Mouse (Mus musculus): ENCODE measurements around the gene Zic4.

Zic4 gene

DNA sequence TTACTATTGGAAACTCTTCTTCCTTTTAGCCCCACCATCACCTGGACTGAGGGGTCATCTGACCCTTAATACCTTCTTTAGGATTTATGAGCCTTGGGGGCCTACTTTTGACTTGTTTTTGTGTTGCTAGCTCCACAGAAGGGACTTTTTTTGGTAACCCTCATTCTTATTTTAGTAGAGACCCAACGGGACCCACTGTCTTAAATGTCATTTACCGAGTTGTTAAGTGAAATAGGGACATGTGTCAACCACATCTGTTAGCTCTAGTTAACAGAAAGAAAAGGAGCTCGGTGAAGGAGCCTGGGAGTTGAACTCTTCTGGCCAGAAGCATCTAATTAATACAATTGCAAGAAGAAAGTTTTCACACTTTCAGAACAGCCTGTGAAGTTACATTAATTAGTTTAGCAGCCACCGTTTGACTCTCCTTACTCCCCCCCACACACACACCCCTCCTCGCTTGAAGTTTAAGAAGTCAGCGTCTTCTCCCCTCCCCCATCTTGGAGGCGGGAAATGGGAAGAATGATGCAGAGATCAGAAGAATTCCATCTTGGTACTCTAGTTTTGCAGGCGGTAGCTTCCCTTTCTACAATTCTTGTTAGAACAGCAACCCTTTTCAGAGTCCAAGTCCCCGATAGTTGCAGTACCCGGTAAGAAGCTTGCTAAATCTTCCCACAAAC is 17.7 kb downstream of the Zic4 start:
- DNase-seq (ENCODE audit: low spot score in 2 of 2): no peak

DNA sequence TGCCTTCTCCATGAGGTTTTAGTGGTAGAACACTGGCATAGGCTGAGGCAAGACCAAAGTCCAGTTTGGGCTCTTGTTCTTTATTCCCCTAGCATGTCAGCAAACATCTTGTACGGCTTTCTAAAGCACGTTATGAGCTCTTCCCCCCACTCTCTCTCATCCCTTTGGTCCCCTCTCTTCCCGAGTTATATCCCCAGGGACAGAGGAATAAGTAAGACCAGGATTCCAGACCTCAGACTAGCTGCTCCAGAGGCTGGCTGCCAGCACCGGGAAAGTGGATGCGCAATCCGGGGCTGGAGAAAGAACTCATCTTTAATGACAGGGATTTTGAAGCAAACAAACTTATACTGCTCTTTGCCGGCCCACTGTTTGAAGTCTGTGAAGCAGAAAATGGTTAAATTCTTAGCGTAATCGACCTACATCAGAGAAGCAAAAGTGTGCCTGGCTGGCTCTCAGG is 18.3 kb downstream of the Zic4 start:
- no peak for DNase-seq (ENCODE audit: low spot score in 2 of 2)

DNA sequence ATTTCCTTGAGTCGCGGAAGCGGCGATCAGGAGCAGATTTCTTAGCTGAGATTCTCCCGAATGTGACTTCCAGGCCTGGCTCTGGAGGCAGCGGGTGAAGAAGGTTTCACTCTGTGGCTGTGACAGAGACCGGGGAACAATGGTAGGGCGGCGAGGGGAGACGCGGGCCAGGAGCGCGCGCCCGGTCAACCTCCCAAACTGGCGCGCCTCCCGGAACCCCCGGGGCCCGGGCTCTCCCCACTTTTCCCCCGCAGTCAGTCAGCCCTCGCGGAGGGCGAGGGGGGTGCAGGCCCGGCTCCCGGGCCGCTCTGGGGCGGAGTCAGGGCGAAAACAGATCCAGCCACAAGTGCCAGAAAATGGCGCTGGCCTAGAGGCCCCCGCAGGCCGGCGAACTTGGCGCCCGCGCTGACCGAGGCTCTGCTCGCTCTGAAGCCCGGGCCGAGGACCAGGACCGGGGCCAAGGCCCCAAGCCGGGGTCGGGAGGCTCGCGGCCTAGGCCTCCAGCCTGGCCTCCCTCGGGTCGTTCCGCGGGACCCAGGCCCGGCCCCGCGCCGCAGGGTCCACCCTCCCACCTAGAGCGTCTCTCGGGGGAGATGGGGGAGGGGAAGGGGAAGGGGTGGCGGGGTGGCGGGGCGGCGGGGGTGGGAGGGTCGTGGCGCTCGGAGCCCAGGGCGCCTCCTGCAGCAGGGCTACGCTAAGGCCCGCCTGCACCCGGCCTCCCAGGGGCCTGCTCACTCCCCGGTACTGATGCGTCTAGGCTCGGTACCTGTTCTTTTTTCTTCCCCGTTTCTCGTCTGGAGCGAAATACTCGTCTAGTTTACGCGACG is 19.3 kb downstream of the Zic4 start:
- no peak for DNase-seq (ENCODE audit: low spot score in 2 of 2)

DNA sequence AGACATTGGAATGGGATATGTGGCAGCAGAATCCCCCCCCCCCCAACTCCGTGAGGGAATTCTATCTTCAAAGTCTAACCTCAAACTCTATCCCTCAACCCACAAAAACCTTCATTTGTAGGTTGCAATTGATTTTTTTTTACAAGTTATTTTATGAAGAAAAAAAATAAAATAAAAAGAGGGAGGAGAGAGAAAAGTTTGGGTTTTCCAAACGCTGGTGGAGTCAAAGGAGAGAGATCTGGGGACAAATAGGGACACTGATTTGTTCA is 19.8 kb downstream of the Zic4 start:
- no peak for DNase-seq (ENCODE audit: low spot score in 2 of 2)

DNA sequence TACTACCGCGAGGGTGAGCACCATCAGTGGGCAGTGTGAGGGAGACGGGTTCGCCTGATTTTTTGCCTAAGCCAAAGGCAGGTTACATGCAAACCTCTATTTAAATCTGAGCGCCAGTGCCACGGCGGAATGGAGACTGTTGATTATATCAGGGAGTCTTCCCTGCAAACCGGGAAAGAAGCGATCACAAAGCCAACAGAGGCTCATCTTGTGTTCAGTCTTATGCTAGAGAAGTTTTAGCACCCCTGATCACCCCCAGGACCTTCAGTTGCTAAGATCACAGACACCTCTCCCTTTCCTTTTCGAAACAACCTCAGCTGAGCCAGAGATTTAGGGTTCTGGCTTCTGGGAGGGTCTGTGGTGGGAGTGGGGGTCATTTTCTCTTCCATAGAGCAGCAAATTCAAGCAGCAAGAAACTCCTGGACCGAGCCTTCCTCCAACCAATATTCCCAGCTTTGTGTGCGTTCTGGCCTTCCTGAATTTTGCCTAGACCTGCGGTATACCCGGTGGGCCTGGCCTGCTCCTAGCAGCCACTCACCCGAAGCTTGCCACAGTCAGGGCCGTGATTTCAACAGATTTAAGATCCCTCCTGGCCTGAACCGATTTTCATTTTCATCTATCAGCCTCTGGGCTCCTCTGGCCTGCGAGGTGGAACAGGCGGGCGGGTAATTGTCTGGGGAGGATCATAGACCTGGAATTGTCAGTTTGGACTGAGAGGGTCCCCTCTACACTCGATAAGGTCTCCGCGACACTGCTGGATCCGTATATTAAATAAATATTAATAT is 20.4 kb downstream of the Zic4 start:
- no peak for DNase-seq (ENCODE audit: low spot score in 2 of 2)

DNA sequence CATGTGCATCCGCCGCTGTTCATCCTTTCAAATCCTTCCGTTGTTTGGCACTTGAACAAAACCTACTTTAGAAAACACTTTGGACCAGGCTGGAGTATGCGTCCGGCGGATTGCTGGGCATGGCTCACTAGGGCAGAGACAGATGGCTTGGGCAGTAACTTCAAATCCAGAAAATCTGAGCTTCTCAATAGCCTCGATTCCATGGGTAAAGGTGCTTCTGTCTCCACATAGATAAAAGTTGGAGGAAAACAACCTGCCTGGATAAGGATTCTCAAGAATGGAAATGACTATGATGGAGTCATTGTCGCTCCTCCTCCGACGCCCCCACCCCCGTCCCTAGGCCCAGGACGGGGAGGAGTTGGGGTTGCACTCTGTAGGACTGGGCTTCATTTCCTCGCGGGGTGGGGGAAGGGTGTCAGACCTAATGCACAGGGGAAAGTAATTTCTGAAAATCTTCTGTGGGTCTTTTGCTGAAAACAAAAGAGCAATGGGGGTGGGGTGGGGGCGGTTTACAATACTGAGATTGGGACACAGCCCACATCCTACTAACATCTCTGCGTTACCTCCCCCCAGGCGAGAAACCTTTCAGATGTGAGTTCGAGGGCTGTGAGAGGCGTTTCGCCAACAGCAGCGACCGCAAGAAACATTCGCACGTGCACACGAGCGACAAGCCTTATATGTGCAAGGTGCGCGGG is 21.4 kb downstream of the Zic4 start:
- DNase-seq (ENCODE audit: low spot score in 2 of 2): no peak

DNA sequence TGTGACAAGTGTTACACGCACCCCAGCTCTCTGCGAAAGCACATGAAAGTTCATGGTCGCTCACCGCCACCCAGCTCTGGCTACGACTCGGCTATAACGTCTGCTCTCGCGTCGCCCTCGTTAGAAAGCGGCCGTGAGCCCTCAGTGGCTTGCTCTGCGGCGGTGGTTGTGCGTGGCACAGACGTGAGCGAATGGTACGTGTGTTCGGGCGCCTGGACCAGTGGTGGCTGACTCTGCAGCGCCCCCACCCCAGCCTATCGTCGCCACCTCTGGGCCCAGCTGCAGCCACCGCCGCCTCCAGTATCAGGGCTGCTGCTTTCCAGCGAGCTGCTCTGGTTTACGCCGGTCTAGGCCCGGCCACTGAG is 21.9 kb downstream of the Zic4 start:
- DNase-seq (ENCODE audit: low spot score in 2 of 2): no peak

DNA sequence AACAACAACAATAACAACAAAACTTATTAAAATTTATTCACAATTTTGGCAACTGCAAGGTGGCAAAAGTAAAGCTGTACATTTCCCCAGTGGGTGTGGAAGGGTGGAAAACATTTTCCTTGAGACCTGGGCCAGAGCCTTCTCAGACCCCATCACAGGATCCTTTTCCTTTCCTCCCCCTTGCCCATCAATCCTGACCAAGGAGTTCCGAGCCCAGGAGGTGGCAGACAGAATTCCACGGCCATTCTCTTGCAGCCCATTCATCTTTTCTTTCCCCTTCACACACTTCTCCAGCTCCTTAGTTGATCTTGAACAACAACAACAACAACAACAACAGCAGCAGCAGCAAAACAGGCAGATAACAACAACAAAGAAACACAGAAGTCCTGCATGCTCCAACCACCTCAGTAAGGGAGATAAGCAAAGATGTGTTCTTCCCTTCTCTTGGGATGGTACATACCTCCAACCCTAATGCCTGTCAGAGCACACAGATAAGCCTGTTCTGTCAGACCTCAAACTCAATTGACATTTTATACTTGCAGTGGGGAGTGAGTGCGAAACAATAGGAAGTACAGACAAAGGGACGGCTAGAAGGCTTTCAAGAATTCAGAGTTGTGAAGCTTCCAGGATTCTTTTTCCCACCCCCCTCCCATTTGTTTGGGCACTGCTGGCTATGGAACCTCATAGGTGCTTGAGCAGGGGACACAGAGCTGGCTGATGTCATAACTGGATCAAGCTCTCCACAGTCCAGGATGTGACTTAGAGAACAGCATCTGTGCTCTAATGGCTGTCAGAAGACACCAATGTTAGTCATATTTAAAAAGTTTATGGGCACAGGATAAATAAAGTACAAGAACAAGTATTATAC is 22.7 kb downstream of the Zic4 start:
- DNase-seq (ENCODE audit: low spot score in 2 of 2): no peak

DNA sequence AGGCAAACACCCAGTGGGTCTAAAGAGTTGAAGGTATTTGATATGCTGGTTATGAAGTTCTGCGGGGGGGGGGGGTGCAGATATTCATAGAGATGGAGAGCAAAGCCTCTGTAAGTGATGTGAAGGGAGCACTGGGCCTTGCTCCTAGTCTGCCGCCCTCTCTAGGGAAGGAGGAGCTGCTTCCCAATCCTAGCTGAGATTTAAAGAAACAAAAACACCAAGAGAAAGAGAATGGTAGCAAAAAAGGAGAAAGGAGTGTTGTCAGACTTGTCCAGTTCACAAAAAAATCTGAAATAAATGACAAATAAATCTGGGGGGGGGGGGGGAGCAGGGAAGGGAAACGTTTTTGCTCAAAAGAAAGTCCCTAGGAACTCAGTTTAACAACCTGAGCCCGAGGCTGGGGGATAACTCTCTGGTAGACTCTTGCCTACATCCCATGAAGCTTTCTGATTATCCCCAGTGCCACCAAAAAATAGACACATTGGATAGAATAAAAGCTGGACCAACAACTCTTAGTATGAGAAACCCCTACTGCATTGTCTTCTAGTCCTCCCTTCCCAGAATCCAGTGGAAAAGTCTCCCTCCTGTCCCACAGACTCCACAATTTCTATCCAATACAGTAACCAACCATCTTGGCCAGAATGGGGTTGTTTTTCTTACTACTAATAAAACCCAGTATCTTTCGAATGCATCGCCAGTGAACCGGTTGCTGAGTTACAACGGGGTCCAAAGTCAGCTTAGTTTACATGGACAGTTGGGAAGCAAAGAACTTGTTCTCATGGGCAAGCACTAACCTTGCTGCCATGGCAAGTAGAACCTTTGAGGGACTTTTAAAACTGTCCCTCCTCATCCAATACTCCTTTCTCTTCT is 23.6 kb downstream of the Zic4 start:
- no peak for DNase-seq (ENCODE audit: low spot score in 2 of 2)

DNA sequence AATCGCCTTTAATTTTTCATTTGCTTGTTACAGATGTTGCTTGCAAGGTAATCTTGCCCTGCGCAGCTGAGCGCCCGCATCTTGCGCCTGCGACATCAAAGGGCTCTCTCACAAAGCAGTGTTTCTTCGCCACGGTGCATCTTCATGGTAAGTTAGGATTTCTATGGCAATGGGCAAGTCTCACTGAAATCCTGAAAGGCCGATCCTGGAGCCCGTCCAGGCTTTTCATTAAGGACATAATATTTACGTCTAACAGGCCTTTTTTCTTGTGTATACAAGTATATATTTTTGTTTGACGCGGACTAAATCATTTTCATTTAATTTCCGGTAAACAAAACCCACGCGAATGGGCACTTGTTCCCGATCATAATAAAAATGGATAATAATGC is 24.3 kb downstream of the Zic4 start:
- no peak for DNase-seq (ENCODE audit: low spot score in 2 of 2)

DNA sequence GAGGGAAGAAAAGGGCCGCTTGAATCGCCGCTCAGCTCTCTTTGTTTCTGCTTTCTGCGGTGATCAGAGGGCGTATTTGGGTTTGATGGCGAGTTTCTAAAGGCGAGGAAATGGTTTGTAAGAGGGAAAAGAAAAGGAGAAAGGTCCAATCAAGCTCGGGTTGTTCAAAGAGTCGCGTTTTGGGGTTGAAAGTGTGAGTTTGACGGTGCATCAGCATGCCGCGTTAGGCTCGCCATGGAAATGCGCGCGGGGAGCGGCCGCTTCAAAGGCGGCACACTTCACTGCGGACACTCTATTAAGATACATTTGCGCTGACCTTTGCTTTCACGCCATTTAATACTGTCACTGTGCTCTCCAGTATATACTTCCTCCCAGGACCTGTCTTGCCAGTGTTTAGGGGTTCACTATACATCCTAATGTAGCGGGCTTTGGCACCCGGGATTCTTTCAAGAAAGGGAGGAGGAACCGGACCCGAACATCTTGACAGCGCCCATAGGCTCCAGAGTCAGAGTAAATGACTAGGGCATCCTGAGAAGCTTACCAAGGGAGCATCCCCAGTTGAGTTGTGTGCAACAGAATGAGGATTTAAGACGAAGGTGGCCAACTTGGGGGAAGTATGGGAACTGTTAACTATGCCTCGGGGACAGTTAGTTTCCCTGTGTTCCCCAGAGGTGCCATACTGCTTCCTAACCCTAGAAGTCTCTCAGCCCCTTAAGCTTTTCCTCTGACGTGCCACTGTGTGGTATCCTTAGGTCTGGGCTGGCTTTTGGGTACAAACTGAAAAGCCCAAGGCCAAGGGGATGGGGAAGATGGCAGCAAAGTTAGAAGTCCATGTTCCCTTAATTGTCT is 24.9 kb downstream of the Zic4 start:
- DNase-seq (ENCODE audit: low spot score in 2 of 2): no peak

DNA sequence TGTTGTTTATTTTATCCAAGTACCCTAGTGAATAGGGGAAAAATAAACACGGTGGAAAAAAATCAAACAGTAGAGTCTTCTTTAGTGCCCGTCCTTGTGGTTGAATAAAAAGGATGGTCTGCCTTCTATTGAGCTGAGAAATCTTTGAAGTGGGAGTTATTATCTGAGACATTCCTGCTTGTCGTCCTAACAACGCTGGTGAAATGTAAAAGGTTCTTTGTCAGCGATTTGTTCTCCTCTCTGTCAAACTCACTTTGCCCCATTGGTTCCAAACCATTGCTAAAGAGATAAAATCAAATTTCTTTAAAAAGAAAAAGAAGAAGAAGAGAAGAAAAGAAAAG is 25.5 kb downstream of the Zic4 start:
- no peak for DNase-seq (ENCODE audit: low spot score in 2 of 2)

DNA sequence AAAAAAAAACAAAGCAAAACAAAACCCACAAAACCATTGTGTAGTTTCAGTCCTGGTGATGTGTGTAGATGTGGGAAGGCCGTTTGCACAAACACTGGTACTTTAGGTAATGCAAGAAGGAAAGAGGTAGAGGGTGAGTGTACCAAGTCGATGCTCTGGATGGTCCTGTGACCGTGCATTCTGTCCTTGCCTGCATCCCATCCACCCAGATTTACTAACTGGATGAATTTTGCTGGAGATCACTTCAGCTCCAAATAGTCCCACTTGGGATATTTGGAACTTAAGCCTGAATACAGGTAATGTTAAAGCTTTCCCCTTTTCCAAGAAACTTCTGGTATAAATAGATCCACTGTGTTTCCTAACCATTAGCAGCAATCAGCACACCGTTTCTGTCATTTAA is 26.0 kb downstream of the Zic4 start:
- no peak for DNase-seq (ENCODE audit: low spot score in 2 of 2)

DNA sequence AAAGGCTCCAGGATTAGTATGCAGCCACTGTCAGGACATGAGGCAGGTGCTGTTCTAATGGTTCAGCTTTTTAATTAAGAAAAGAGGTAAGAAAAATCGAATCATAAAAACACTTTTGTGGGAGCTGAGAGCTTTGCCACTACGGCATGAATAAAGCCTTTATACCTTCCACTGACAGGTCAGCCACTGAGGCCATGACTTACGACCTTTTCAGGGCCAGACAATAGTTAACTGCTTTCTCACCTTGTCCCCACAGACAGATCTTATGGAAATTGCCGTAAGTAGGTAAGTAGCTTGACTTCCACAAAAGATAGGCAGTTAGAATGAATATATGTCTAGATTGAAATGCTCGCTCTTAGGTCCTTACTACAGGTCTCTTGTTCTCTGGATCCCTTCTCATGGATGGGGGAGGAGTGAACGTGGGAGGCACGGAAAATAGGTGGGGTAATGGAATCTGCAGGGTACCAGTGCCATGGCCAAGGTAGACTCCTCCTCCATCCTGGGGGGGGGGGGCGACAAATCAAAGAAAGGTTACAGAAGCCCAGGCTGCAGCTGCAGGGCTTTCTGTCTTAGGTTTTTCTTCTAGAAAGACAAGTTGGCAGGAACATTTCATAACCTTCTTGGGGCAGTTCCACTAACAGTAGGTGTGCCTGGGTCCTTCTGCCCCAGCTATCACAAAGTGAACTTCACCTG is 31.3 kb downstream of the Zic4 start:
- no peak for DNase-seq (ENCODE audit: low spot score in 2 of 2)

DNA sequence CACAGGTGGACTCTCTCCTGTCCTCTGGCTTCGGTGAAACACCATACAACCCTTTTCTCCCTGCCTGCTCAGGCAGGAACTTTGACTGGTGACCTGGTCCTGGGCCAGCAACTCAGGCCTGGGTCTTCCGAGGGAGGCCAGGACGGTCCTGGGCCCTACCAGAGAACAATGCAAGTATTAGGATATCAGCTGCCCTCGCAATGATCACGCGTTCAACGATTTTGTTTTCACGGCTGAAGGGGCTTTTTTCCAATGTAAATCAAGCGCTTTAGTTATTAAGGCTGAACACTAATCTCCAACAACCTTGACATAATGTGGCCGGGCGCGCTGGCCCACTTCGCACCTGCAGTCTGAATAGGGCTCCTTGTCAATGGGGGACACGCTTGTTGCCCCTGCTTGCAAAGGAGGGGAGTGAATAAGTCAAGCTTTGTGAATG is 32.0 kb downstream of the Zic4 start:
- DNase-seq (ENCODE audit: low spot score in 2 of 2): no peak

DNA sequence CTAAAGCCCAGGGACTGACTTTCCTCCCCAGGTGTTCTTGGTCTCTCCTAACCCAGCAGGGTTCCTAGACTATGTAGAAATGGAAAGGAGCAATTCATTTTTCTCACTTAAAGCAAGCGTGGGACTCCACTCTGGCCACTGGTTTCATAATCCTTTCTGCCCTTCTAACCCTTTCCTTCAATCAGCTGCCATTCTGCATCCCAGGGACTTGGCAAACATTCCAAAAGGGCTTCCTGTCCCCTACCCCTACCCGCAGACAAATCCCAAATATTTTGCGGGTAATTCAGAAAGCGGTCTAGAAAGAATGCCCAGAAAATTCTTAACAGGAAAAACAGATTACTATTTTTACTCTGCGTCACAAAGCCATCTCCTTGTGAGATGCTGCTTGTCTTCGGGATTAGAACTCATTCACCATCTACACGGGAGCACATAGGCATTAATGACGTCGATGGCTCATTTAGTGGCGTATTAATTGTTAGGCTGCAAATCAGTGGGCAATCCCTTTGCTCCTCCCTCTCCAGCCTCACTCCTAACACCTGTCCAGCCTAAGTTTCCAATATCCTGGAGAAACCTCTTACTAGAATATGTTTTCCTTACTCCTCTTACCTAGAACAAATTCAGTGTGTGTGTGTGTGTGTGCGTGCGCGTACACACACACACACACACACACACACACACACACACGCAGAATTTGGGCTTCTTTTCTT is 33.0 kb downstream of the Zic4 start:
- DNase-seq (ENCODE audit: low spot score in 2 of 2): no peak

DNA sequence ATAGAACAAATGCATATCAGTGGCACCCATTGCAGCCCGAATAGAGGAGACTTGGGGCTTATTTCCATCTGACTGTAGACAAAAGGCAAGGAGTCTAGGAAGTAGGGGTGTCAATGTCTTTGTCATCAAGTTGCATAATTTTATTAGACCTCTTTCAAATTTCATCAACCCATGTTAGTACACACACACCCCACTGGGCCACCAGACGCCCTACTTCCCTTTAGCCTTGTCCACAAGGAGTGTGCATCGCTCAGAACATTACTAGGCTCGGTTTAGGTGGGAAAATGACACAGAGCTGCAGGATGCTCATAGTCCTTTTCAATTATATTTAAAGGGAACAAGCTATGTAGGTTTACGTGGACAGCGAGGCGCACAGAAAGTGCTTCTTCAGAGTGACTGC is 37.8 kb downstream of the Zic4 start:
- no peak for DNase-seq (ENCODE audit: low spot score in 2 of 2)

DNA sequence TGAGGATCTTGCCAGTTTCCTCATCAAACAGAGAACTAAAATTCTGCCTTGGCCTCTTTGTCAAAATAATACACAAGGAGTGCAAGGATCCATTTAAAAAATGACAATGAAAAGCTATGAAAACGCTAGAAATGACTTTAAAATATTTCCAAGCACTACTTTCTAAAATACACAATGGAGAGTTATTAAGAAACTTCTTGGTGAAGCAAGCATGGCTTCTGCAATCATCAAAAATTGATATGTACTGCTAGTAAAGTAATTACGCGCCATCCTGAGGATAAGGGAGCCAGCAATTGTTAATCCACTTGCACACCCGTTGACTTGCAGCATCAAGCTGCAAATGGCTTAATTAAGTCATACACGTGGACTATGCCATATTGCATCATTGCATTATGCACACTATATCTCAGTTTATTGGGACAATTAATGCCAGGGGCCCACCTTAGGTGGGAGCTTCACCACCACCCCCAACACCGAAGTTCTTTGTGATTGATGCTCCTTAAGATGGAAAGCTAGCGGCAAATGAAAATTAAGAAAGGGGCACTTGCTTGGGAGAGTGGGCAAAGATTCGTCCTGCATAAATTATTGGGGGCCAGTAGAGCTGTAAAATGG is 38.4 kb downstream of the Zic4 start:
- DNase-seq (ENCODE audit: low spot score in 2 of 2): no peak
